Mouse (Mus musculus) retina, adult 2 months (tissue): ENCODE data around the gene Spaca4.

Experiments used
- DNase-seq: peaks from one replicate; pipeline ENCODE4 v3.0.0-alpha.2; 2012; ENCODE audit warnings: low read depth, low spot score

Spaca4 gene

GRCm38 (mm10) chr7:45727625-45728024, 2.0 kb upstream of the Spaca4 start:
- DNase-seq: no peak

GRCm38 (mm10) chr7:45726419-45726818, 806 bp upstream of the Spaca4 start:
- no peak for DNase-seq

GRCm38 (mm10) chr7:45725151-45725550, 462 bp downstream of the Spaca4 start:
- no peak for DNase-seq

- no peak for DNase-seq
Measured at GRCm38 (mm10) chr7:45723781-45724180, 1.8 kb downstream of the Spaca4 start.

- DNase-seq: no peak
Measured at GRCm38 (mm10) chr7:45723301-45723700, 2.3 kb downstream of the Spaca4 start.

GRCm38 (mm10) chr7:45722348-45722713, 3.3 kb downstream of the Spaca4 start:
- DNase-seq: no peak

- DNase-seq: no peak
Measured at GRCm38 (mm10) chr7:45721642-45722347, 3.8 kb downstream of the Spaca4 start.

GRCm38 (mm10) chr7:45721234-45721571, 4.4 kb downstream of the Spaca4 start:
- DNase-seq: no peak

GRCm38 (mm10) chr7:45720413-45721233, 5.0 kb downstream of the Spaca4 start, which contains the start of gene Fam83e:
TSS of gene Fam83e (plus strand) at chr7:45721212.
- DNase-seq: no peak

GRCm38 (mm10) chr7:45719738-45720412, 5.7 kb downstream of the Spaca4 start:
- DNase-seq: no peak

- no peak for DNase-seq
Measured at GRCm38 (mm10) chr7:45719180-45719579, 6.4 kb downstream of the Spaca4 start.

GRCm38 (mm10) chr7:45718331-45718730, 7.3 kb downstream of the Spaca4 start:
- no peak for DNase-seq

GRCm38 (mm10) chr7:45717918-45718297, 7.7 kb downstream of the Spaca4 start, which contains the start of gene Sphk2:
TSS of gene Sphk2 (minus strand) at chr7:45718002.
- peak; percentile 97 for DNase-seq

GRCm38 (mm10) chr7:45716952-45717917, 8.4 kb downstream of the Spaca4 start:
- no peak for DNase-seq

GRCm38 (mm10) chr7:45716460-45716857, 9.2 kb downstream of the Spaca4 start:
- DNase-seq: no peak

- DNase-seq: no peak
Measured at GRCm38 (mm10) chr7:45715741-45716459, 9.7 kb downstream of the Spaca4 start.

- DNase-seq: peak; percentile 86
Measured at GRCm38 (mm10) chr7:45715090-45715708, 10.4 kb downstream of the Spaca4 start, which contains the start of gene Rpl18. TSS of gene Rpl18 (plus strand) at chr7:45715457.

GRCm38 (mm10) chr7:45714630-45715089, 11.0 kb downstream of the Spaca4 start:
- no peak for DNase-seq

GRCm38 (mm10) chr7:45713881-45714520, 11.6 kb downstream of the Spaca4 start:
- DNase-seq: no peak
